Mouse (Mus musculus): ENCODE data around the gene Tpd52l2.

The Tpd52l2 gene

DNA sequence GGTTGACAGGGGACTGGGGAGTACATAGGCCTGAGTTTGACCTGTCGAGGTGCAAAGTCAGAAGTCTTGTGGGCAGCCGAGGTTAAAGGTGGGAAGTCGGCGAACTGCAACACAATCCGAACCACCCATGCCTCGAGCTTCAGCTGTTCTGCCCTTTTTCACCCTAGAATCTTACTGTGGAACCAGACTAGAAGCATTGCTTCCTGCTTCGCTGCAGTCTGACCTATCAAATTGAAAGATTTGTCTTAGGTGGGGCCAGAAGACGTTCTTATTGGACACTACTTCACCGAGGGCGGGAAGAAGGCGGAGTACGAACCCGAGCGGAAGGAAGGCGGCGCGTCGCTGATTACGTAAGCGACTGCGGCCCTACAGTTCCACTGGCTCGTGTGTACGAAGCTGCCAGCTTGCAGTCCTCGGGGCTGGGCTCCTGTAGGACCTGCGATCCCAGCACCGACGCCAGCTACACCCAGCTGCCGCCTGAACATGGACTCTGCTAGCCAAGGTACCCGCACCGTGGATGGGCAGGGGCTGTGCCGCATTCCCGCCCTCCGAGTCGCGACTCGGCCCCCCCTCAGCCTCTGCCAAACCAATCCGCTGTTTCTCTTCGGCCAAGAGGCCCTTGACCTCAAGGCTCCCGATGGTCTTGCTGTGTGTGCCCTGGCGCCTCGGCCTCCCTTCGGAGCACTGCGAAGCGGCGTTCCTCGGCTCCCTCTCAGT, at the start of gene Tpd52l2:
Gene Tpd52l2, plus strand, starts transcription at position 312 of the 717 bp plus-strand sequence.
- peak; percentile 95 for DNase-seq

DNA sequence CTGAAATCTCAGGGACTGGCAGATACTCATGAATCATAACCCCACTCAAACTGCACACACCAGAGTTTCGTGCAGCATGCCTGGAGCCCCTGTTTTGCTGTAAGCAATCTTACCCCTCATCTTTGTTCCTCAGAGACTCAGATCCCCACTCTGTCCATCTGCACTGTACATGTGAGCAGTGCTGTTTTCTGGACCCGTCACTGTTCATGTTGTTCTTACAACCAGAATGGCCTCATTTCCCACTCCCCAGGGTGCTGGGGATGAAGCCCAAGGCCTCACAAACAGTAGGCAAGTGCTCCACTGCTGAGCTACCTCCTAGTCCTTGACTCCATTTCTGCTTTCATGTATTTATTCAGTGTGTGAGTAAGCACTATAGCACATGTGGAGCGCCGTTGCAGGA, 44.8 kb upstream of the Tpd52l2 start:
- DNase-seq, result no peak

DNA sequence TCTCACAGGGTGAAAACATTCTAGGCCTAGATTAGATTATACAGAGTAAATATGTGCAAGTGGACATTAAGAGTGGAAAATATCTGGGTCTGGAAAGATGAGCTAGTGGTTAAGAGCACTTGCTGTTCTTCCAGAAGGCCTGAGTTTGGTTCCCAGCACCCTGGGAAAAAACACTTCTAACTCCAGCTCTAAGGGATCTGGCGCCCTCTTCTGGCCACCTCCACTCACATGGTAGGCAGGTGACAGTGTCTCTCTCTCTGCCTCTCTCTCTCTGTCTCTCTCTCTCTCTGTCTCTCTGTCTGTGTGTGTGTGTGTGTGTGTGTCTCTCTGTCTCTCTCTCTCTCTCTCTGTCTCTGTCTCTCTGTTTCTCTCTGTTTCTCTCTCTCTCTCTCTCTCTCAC, 43.7 kb upstream of the Tpd52l2 start:
- DNase-seq, result peak; percentile 52

GRCm38 (mm10) chr2:181455899-181456298, 41.0 kb upstream of the Tpd52l2 start:
- DNase-seq, result no peak

GRCm38 (mm10) chr2:181457831-181458230, 39.1 kb upstream of the Tpd52l2 start:
- no peak for DNase-seq

GRCm38 (mm10) chr2:181458411-181459152, 38.4 kb upstream of the Tpd52l2 start:
- peak; percentile 60 for DNase-seq

GRCm38 (mm10) chr2:181459153-181459672, 37.7 kb upstream of the Tpd52l2 start, which contains the start of gene Zbtb46:
TSS of gene Zbtb46 (minus strand) at chr2:181459426.
- DNase-seq, result peak; percentile 94

GRCm38 (mm10) chr2:181459673-181460621, 37.0 kb upstream of the Tpd52l2 start:
- DNase-seq, result peak; percentile 92

DNA sequence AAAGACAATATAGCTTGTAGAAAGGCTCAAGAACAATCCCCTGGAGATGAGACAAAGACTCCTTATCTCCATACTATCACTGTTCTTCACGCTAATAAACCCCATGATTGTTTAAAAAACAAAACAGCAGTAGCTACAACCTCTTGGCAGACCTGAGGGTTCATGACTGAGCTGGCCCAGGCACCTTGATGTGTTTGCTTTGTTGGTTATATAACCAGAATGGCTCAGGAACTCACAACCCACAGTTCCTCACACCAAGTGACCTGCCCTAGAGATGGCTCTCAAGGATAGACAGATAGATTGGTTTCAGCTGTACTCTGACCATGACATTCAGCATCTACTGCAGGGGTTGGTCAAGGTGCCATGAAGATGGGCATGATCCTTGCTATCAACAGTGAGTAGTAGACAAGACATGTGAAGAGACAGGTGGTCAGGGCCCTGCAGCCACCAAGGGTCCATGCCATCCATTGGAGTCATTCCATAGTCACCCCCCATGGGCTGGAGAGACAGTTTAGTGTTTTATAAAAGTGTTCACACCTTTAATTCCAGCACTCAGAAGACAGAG, 35.3 kb upstream of the Tpd52l2 start:
- no peak for DNase-seq

GRCm38 (mm10) chr2:181462604-181463003, 34.3 kb upstream of the Tpd52l2 start:
- DNase-seq, result no peak

- DNase-seq, result peak; percentile 71
These were observed 33.8 kb upstream of the Tpd52l2 start for GRCm38 (mm10) chr2:181463008-181463738.

- no peak for DNase-seq
These were observed 31.5 kb upstream of the Tpd52l2 start for GRCm38 (mm10) chr2:181465423-181465822.

GRCm38 (mm10) chr2:181470285-181470684, 26.7 kb upstream of the Tpd52l2 start:
- DNase-seq, result no peak

DNA sequence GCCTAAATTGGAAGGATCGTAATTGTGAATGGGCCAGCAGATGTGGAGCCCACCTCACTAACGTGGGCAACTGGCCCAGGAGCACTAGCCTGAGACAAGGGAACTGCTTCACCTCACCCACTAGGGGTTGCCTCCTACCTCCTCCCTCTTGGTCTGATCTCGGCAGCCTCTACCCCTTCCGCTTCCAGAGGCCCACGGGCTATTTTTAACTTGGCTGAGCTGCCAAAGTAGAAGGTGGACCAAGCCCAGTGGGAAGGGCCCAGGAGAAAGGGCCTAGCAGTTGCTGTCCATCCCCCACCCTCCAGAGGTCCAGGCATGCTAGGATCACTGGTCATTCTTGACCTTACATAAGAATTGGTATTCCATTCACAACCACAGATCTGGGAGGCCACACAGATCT, 25.7 kb upstream of the Tpd52l2 start:
- peak; percentile 17 for DNase-seq

DNA sequence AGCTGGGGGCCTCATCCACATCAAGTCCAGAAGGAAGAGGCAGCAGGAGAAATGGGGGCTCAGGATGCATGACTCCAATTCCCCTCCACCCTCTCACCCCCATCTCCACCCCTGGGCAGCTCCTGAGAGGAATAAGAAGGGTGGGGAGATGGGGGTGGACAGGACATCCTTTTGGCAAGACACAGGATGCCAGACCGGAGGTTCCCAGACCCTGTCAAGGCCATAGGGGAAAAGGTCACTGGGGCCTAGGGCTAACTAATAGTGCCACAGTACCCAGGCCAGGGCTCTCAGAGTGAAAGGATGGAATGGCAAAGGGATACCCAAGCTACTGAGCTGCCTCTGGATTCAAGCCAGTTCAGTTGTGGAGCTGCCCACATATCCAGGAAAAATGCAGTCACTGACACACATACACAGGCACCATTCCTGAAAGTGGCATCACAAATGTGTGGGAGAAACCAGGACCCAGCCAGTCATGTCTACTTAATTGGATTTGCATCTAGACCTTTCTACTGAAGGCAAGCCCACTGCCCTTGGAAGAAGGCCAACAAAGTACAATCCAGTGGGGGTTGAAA, 24.6 kb upstream of the Tpd52l2 start:
- DNase-seq, result no peak

- no peak for DNase-seq
These were observed 13.8 kb upstream of the Tpd52l2 start for GRCm38 (mm10) chr2:181483120-181483519.

DNA sequence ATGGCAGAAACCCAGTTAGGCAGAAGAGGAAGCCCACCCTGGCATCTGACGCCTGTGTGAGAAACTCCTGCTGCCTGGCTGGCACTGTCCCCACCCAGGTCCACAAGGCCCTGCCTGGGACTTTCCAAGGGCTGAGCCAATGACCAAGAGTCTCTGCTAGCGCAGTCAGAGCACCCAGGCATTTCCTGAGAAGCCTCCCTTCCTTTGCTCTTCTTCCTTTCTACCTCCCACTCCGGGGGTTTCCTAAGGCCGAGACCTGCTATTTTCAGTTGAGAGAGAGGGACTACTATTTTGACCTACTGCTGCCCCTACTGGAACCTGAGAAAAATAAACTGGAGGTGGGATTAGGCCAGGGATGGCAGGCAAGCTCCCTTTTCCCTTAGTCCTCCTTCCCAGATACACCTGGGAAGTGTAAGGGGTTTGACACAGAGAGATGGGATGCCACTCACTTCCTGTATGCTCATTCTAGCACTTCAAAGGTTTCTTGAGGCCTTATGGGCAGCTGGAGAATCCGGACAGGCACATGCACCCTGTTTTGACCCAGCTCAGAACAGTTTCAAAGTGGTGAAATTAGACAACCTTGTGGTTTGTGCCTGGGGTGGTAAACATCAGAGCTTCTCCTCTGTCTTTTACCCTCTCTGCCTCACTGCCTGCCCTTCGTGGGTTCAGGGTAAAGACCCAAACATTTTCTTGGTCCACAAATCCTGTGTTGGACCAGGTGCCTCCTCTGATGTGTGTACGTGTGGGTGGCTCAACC, 13.2 kb upstream of the Tpd52l2 start:
- peak; percentile 18 for DNase-seq

GRCm38 (mm10) chr2:181484456-181485233, 12.3 kb upstream of the Tpd52l2 start:
- DNase-seq, result no peak

- no peak for DNase-seq
These were observed 11.2 kb upstream of the Tpd52l2 start for GRCm38 (mm10) chr2:181485741-181486140.

All from liver (tissue).